Mouse (Mus musculus) heart, adult 2 months (tissue): Measurements from ENCODE around the gene Epb41l3.

ENCODE experiments used
- CTCF ChIP-seq: fragments of 200-600 bp; IDR thresholded peaks from 2 replicates; pipeline ENCODE4 v1.8.1; 2022; ENCODE audit warnings: antibody characterized with exemption, mild to moderate bottlenecking, moderate library complexity
- EP300 ChIP-seq: fragments of 200-500 bp; IDR thresholded peaks from 2 replicates; pipeline ENCODE4 v1.6.1; 2011; ENCODE audit warnings: low read depth, low read length, control low read depth; ENCODE audit not compliant: insufficient read depth
- POLR2A ChIP-seq: fragments of 200-500 bp; IDR thresholded peaks from 2 replicates; pipeline ENCODE4 v1.6.1; 2011; ENCODE audit warnings: mild to moderate bottlenecking, low read depth, low read length, control low read depth; ENCODE audit not compliant: insufficient read depth

DNA sequence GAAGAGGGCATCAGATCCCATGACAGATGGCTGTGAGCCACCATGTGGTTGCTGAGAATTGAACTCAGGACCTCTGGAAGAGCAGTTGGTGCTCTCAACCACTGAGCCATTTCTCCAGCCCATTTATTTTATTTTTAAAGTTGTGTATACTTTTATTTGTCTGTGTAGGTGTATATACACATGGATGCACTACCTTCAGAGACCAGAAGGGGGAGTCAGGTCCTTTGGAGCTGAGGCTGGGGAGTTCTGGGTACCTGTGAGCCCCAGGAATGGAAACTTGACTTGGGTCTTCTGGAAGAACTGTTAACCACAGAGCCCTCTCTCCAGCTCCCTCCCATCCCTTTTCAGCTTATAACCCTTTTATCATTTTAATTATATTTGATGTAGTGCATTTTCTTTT lies 135.6 kb downstream of the Epb41l3 start:
- peak; percentile 32 for TF ChIP-seq CTCF
- TF ChIP-seq POLR2A: no peak
- TF ChIP-seq EP300: no peak
